Mouse (Mus musculus): ENCODE measurements around the gene Abo.

Abo gene

GRCm38 (mm10) chr2:26870666-26871065, 5.9 kb upstream of the Abo start:
- no peak for DNase-seq (ENCODE audit: low spot score in 2 of 2)

- DNase-seq (ENCODE audit: low spot score in 2 of 2), result no peak
Measured at GRCm38 (mm10) chr2:26862856-26863255, 1.9 kb downstream of the Abo start.

- peak in 1 of 2 experiments; percentile 5 for DNase-seq (ENCODE audit: low spot score in 2 of 2)
Measured at GRCm38 (mm10) chr2:26847706-26848105, 17.1 kb downstream of the Abo start.

GRCm38 (mm10) chr2:26832478-26832877, 32.3 kb downstream of the Abo start:
- no peak for DNase-seq (ENCODE audit: low spot score in 2 of 2)

GRCm38 (mm10) chr2:26828047-26828446, 36.7 kb downstream of the Abo start:
- DNase-seq (ENCODE audit: low spot score in 2 of 2), result no peak

- DNase-seq (ENCODE audit: low spot score in 2 of 2), result no peak
Measured at GRCm38 (mm10) chr2:26827261-26827975, 37.4 kb downstream of the Abo start.
